Mouse (Mus musculus) kidney, postnatal 0 days (tissue): Measurements from ENCODE around the gene Fkbp11. TPM values are rescaled to one million over a fixed set of nuclear protein-coding genes. Genes with fewer than 3 reads are reported as not detected.
A peak's percentile ranks its signal among the peaks of the same experiment; 100 is the strongest.

Experiments
- ATAC-seq: fragments of 200-750 bp; cut with Nextera tagmentation; replicated peaks from 2 replicates; pipeline ENCODE4 v1.8.0; 2017; ENCODE audit warnings: low read depth, moderate number of reproducible peaks, moderate TSS enrichment, moderate library complexity; ENCODE audit not compliant: low FRiP score
- DNase-seq: peaks from one replicate; pipeline ENCODE4 v3.0.0-alpha.2; 2016; ENCODE audit warnings: low spot score
- H3K27ac ChIP-seq: fragments of 300-500 bp; sonication (generic); 2 replicates; pipeline ENCODE4 v1.5.1; 2014; ENCODE audit warnings: mild to moderate bottlenecking
- H3K27me3 ChIP-seq: fragments of 300-500 bp; sonication (generic); 2 replicates; pipeline ENCODE4 v1.6.1; 2014; ENCODE audit warnings: low read length, mixed read lengths; ENCODE audit not compliant: insufficient read depth
- H3K36me3 ChIP-seq: fragments of 300-500 bp; sonication (generic); 2 replicates; pipeline ENCODE4 v1.6.1; 2014; ENCODE audit warnings: low read length, mixed read lengths; ENCODE audit not compliant: insufficient read depth
- H3K4me1 ChIP-seq: fragments of 300-500 bp; sonication (generic); replicated peaks from 2 replicates; pipeline ENCODE4 v1.6.1; 2014; ENCODE audit warnings: antibody characterized with exemption, low read length, mixed read lengths; ENCODE audit not compliant: insufficient read depth
- H3K4me2 ChIP-seq: fragments of 300-500 bp; sonication (generic); 2 replicates; pipeline ENCODE4 v1.6.1; 2014; ENCODE audit warnings: mild to moderate bottlenecking, low read length, moderate library complexity, mixed read lengths
- H3K4me3 ChIP-seq: fragments of 300-500 bp; sonication (generic); replicated peaks from 2 replicates; pipeline ENCODE4 v1.5.1; 2014; ENCODE audit warnings: low read depth, low read length
- H3K9ac ChIP-seq: fragments of 300-500 bp; sonication (generic); 2 replicates; pipeline ENCODE4 v1.6.1; 2014; ENCODE audit warnings: low read depth, low read length
- H3K9me3 ChIP-seq: fragments of 300-500 bp; sonication (generic); replicated peaks from 2 replicates; pipeline ENCODE4 v1.6.1; 2016; ENCODE audit warnings: low read length, inconsistent platforms, mixed read lengths
- CTCF ChIP-seq: IDR thresholded peaks from 2 replicates; pipeline ENCODE4 v1.5.1; 2016; ENCODE audit warnings: antibody characterized with exemption, low read depth, mild to moderate bottlenecking, moderate library complexity
- WGBS: fragments of 180-500 bp; shearing (Covaris S2); extraction: QIAGEN DNeasy Blood & Tissue Kit; methylation state at CpG from one replicate; pipeline ENCODE4 v1.1.7; 2014; 5-methylcytosine and 5-hydroxymethylcytosine counted together
- polyA plus RNA-seq: library from polyadenylated mRNA; unstranded; fragments of >200 nt; fragmentation: Nextera tagmentation; extraction: Ambion mirVana; gene quantifications from 2 replicates; pipeline ENCODE4 v1.2.1, GENCODE M21; 2015

Fkbp11 gene
- polyA plus RNA-seq, 1 experiment from 2014 or later, result 34.4 TPM

DNA sequence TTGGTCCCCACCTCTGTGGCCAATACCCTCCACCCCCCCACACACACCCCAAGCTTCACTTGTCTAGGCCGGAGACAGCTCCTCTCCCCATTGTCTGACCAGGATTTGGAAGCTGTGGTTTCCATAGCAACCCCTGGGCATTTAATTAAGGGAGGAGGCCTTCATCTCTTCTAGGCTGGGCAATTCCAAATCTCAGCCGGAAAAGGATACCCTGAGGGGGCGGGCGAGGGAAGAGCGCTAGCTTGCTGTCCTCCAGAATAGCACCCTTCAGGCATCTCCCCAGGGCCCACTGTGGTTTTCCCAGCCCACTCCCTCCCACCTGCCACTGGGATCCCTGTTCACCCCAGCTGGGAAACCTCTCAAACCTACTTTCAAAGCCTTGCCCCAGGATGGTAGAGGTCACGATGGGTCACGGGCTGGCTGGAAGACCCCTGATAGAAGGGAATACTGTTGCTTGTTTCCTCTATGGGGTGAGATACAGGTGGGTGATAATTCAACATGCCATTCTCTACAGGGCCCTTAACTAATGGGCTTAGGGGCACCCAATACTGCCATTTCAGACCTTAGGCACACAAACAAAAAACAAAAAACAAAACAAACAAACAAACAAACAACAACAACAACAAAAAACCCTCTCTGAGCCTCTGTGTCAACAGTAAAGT is 36.4 kb downstream of the Fkbp11 start:
- no peak for ATAC-seq
- H3K4me2 ChIP-seq, result no peak overlapping the region
- 32% methylated on average over 7 of the region's 7 CpGs for WGBS

DNA sequence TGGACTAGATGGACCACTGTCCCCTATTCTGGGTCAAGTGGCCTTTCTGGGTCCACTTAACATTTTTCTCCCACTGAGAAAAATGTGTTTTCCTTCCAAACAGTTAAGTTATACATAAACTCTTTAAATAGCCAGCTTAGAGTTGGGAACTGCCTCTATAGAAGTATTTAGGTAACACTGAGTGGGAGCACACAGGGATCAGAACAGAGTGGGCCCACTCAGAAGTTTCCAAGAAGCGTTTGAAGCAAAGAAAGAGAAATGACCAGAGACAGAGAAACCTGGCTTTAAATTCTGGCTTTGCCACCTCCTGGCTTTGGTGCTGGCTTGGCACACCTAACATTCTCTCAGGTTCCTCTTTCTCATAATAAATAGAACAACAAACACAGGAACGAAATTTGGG is 38.3 kb downstream of the Fkbp11 start:
- H3K4me2 ChIP-seq, result no peak overlapping the region
- no peak for TF ChIP-seq CTCF
- no peaks in the 10 kb centered on the region for H3K9me3 ChIP-seq
- no peak overlapping the region for H3K9ac ChIP-seq
- no peaks in the 10 kb centered on the region for H3K27me3 ChIP-seq
- H3K4me3 ChIP-seq, result no peak overlapping the region
- WGBS, result 80% methylated on average over 2 of the region's 2 CpGs
- ATAC-seq (no peak), DNase-seq (no peak)
- peaks cover 5% of the 10 kb centered on the region; the same call in 1 of the 2 replicates for H3K4me1 ChIP-seq
- H3K27ac ChIP-seq, result no peak overlapping the region
- H3K36me3 ChIP-seq, result no peaks in the 10 kb centered on the region

More for the DNA sequence above, 36.4 kb downstream of the Fkbp11 start:
- DNase-seq, result no peak
- no peak overlapping the region for H3K27ac ChIP-seq
- H3K27me3 ChIP-seq, result no peaks in the 10 kb centered on the region
- no peaks in the 10 kb centered on the region for H3K36me3 ChIP-seq
- no peak overlapping the region for H3K9ac ChIP-seq
- H3K4me3 ChIP-seq, result no peak overlapping the region
- no peaks in the 10 kb centered on the region for H3K9me3 ChIP-seq
- no peak for TF ChIP-seq CTCF
- H3K4me1 ChIP-seq, result peaks cover 9% of the 10 kb centered on the region; the same call in 1 of the 2 replicates

DNA sequence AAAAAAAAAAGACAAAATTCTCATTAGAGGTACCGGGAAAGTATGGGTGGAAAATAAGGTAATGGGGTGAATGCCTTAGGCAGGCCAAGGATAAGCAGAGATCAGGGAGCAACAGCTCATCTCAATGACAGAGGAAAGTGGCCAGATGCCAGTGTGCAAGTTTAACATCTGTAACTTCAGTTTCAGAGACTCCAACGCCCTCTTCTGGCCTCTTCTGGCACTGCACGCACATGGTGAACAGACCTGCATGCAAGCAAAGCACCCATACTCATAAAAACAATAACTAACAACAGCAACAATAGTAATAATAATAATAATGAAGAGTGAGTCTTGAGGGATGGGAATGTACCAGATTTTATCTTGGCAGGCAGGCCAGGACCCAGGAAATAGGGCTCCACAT is 42.1 kb downstream of the Fkbp11 start:
- no peaks in the 10 kb centered on the region for H3K27me3 ChIP-seq
- no peaks in the 10 kb centered on the region for H3K36me3 ChIP-seq
- no peak for DNase-seq
- H3K9me3 ChIP-seq, result no peaks in the 10 kb centered on the region
- no peak overlapping the region for H3K4me3 ChIP-seq
- ATAC-seq, result no peak
- no peaks in the 10 kb centered on the region for H3K4me1 ChIP-seq
- no peak overlapping the region for H3K4me2 ChIP-seq
- 78% methylated on average over 3 of the region's 3 CpGs for WGBS
- H3K9ac ChIP-seq, result no peak overlapping the region
- no peak overlapping the region for H3K27ac ChIP-seq
- peak; percentile 27; the same call in 1 of the 2 replicates for TF ChIP-seq CTCF

DNA sequence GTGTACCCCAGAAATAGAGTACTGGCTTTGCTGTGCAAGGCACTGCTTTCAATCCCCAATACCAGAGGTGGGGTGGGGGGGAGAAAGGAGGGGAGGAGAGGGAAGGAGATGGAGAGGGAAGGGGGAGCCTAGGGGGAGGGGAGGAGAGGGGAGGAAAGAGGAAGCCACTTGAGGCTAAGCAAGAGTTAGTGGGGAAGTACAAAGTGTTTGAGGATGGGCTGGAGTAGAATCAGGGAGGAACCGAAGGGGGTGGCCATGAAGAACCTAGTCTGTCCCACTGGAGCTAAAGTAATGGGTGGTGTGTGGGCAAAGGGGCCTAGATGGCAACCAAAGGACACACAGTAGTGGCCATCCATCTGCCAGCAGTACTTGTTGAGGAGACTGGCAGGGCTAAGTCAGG is 44.3 kb downstream of the Fkbp11 start:
- no peak overlapping the region for H3K4me3 ChIP-seq
- H3K4me2 ChIP-seq, result no peak overlapping the region
- no peaks in the 10 kb centered on the region for H3K9me3 ChIP-seq
- H3K36me3 ChIP-seq, result no peaks in the 10 kb centered on the region
- no peak for ATAC-seq
- 82% methylated on average over 1 of the region's 1 CpGs for WGBS
- H3K27me3 ChIP-seq, result no peaks in the 10 kb centered on the region
- H3K27ac ChIP-seq, result no peak overlapping the region
- DNase-seq, result no peak
- no peaks in the 10 kb centered on the region for H3K4me1 ChIP-seq
- TF ChIP-seq CTCF, result no peak
- H3K9ac ChIP-seq, result no peak overlapping the region

DNA sequence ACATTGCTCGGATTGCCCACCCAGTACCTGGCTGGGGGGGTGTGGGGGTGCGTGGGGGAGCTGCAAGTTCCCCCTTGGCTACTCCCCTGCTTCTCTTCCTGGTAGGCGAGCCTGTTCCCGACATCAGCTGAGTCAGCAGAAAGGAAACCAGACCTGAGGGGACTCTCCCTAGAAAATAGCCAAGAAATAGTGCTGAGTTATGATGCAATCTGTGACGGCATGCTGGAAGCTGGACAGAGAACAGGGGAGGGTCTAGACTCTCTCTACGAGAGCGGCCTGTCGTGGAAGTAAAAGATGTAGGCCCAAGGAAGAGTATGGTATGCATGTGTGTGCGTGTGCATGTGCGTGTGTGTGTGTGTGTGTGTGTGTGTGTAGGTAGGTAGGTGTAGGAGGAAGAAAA is 44.8 kb downstream of the Fkbp11 start:
- DNase-seq, result no peak
- H3K9ac ChIP-seq, result no peak overlapping the region
- no peak overlapping the region for H3K27ac ChIP-seq
- no peaks in the 10 kb centered on the region for H3K4me1 ChIP-seq
- no peaks in the 10 kb centered on the region for H3K9me3 ChIP-seq
- no peak overlapping the region for H3K4me2 ChIP-seq
- H3K4me3 ChIP-seq, result no peak overlapping the region
- TF ChIP-seq CTCF, result no peak
- H3K36me3 ChIP-seq, result no peaks in the 10 kb centered on the region
- H3K27me3 ChIP-seq, result no peaks in the 10 kb centered on the region
- ATAC-seq, result no peak
- 45% methylated on average over 10 of the region's 10 CpGs for WGBS

DNA sequence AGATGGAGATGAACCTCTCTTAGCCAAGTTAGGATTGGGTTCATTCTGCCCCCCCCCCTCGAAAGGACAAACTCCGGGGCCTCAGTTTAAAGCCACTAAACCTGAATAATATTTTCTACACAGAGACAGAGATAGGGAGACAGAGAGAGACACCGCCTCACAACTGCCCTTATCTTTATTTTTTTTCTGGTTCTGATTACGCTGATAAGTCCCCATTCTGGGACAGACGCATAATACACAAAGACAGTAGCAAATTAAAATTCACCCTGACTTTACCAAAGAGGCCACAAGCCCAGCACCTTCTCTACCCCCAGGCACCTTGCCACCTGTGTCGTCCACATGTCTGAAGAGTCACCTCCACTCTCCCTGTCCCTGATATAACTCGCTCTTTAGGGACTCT is 46.4 kb downstream of the Fkbp11 start:
- ATAC-seq (no peak), DNase-seq (no peak)
- Histone ChIP-seq H3K4me3 (no peak overlapping the region), H3K27me3 (0 out of 2 replicates have a peak, but pooled peaks cover 4% of the 10 kb centered on the region), H3K4me1 (peaks cover 7% of the 10 kb centered on the region), H3K27ac (no peak overlapping the region), H3K36me3 (no peaks in the 10 kb centered on the region), H3K4me2 (no peak overlapping the region), H3K9me3 (no peaks in the 10 kb centered on the region), H3K9ac (no peak overlapping the region)
- no peak for TF ChIP-seq CTCF
- WGBS, result 77% methylated on average over 7 of the region's 7 CpGs

DNA sequence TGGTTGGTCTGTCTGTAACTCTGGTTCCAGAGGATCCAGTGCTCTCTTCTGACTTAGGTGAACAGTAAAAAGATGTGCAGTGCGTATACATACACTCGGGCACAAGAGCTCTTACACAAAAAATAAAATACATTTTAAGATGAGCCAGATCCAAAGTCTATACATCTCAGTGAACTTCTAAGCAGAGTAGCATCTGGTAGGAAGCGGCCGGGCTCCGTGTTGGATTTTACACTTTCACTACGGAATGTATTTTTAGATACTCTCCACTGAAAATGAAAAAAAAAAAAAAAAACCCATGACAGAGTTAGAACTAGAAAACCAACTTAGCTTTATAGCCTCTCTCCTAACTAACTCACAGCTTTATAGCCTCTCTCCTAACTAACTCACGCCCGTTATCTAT is 47.3 kb downstream of the Fkbp11 start:
- no peak for DNase-seq
- no peak for TF ChIP-seq CTCF
- H3K36me3 ChIP-seq, result no peaks in the 10 kb centered on the region
- no peak for ATAC-seq
- no peak overlapping the region for H3K9ac ChIP-seq
- WGBS, result 77% methylated on average over 8 of the region's 8 CpGs
- H3K4me2 ChIP-seq, result no peak overlapping the region
- H3K27ac ChIP-seq, result no peak overlapping the region
- H3K27me3 ChIP-seq, result peaks cover 12% of the 10 kb centered on the region
- H3K4me1 ChIP-seq, result peaks cover 15% of the 10 kb centered on the region
- H3K4me3 ChIP-seq, result no peak overlapping the region
- H3K9me3 ChIP-seq, result no peaks in the 10 kb centered on the region
